Mouse (Mus musculus) heart, adult 11 months (tissue): ENCODE data around the gene Tgfb1.
A peak's percentile ranks its signal among the peaks of the same experiment; 100 is the strongest.

Experiments used
- DNase-seq: peaks from one replicate; pipeline ENCODE4 v3.0.0; 2022

The Tgfb1 gene

GRCm38 (mm10) chr7:25686680-25687531 is at the start of gene Tgfb1:
Tgfb1 (plus strand) TSS chr7:25687002.
- DNase-seq = peak; percentile 99

GRCm38 (mm10) chr7:25637099-25637498 is 49.7 kb upstream of the Tgfb1 start:
- peak; percentile 93 for DNase-seq

GRCm38 (mm10) chr7:25639754-25640153 is 47.0 kb upstream of the Tgfb1 start:
- no peak for DNase-seq

GRCm38 (mm10) chr7:25644136-25644535 is 42.7 kb upstream of the Tgfb1 start:
- peak; percentile 93 for DNase-seq

GRCm38 (mm10) chr7:25644631-25645030 is 42.2 kb upstream of the Tgfb1 start:
- DNase-seq = no peak

GRCm38 (mm10) chr7:25645074-25645473 is 41.7 kb upstream of the Tgfb1 start:
- DNase-seq = no peak

- DNase-seq = no peak
Observed at GRCm38 (mm10) chr7:25647574-25648123, 39.2 kb upstream of the Tgfb1 start.

- no peak for DNase-seq
Observed at GRCm38 (mm10) chr7:25649839-25650238, 37.0 kb upstream of the Tgfb1 start.

- DNase-seq = peak; percentile 93
Observed at GRCm38 (mm10) chr7:25651281-25651680, 35.5 kb upstream of the Tgfb1 start.

GRCm38 (mm10) chr7:25652244-25652759 is 34.5 kb upstream of the Tgfb1 start:
- DNase-seq = no peak

GRCm38 (mm10) chr7:25655601-25656428 is 31.0 kb upstream of the Tgfb1 start:
- peak; percentile 93 for DNase-seq

- no peak for DNase-seq
Observed at GRCm38 (mm10) chr7:25657785-25658184, 29.0 kb upstream of the Tgfb1 start.

- DNase-seq = peak; percentile 100
Observed at GRCm38 (mm10) chr7:25658657-25659472, 27.9 kb upstream of the Tgfb1 start, which contains the start of the genes Bckdha and Exosc5. Bckdha (minus strand) TSS chr7:25658981. Exosc5 (plus strand) TSS chr7:25659164.

- no peak for DNase-seq
Observed at GRCm38 (mm10) chr7:25666381-25666780, 20.4 kb upstream of the Tgfb1 start.

- DNase-seq = no peak
Observed at GRCm38 (mm10) chr7:25669158-25669557, 17.6 kb upstream of the Tgfb1 start.

GRCm38 (mm10) chr7:25669631-25670030 is 17.2 kb upstream of the Tgfb1 start:
- DNase-seq = no peak

GRCm38 (mm10) chr7:25670096-25670495 is 16.7 kb upstream of the Tgfb1 start:
- no peak for DNase-seq

GRCm38 (mm10) chr7:25671686-25672085 is 15.1 kb upstream of the Tgfb1 start:
- DNase-seq = peak; percentile 83

- DNase-seq = no peak
Observed at GRCm38 (mm10) chr7:25672442-25672841, 14.4 kb upstream of the Tgfb1 start.

- peak; percentile 84 for DNase-seq
Observed at GRCm38 (mm10) chr7:25674297-25674696, 12.5 kb upstream of the Tgfb1 start.

GRCm38 (mm10) chr7:25674719-25675300 is 12.0 kb upstream of the Tgfb1 start, which contains the start of gene Tmem91:
Tmem91 (minus strand) TSS chr7:25675166.
- peak; percentile 89 for DNase-seq

GRCm38 (mm10) chr7:25675405-25675804 is 11.4 kb upstream of the Tgfb1 start:
- peak; percentile 87 for DNase-seq
